Mouse (Mus musculus): ENCODE data around the gene Ankrd27.

The Ankrd27 gene

GRCm38 (mm10) chr7:35687229-35687628 is 101.2 kb downstream of the Ankrd27 start:
- intact Hi-C loops (cut with DNase I): loop anchor here (5.0 to 10.0 kb wide), 3 partner anchors 55 to 1668 kb away; no protein-coding TSS in a partner anchor

- intact Hi-C loops (cut with DNase I): loop anchor here (5.0 to 10.0 kb wide), 3 partner anchors 54 to 1667 kb away; no protein-coding TSS in a partner anchor
Observed at GRCm38 (mm10) chr7:35688276-35688675, 102.2 kb downstream of the Ankrd27 start.

Measured in adrenal gland (tissue).